Mouse (Mus musculus): ENCODE data around the gene Rin2.
"Not testable (repeated sequence)": the region's sequence is repeated elsewhere in the genome, so short reads cannot be mapped to it uniquely, and the experiment has no call there.

GRCm38 (mm10) chr2:145722304-145722703 is 47.3 kb downstream of the Rin2 start:
- TF ChIP-seq CTCF (IDR thresholded peaks at IDR 0.05; ENCODE audit: control insufficient read depth, insufficient read depth, low read length); POLR2A (IDR thresholded peaks at IDR 0.05; ENCODE audit: borderline replicate concordance, control insufficient read depth, low read depth, low read length): not testable (repeated sequence)
